22 mouse cellular contexts compared by ENCODE assay signal in genomic region chr12:85955062-85955461, GRCm38 (mm10).
DNase-seq lines count a peak whose midpoint lies in the region; ATAC-seq and TF ChIP-seq lines count a peak whose summit lies in the region.
"Had no signal": no experiment of that assay in that cellular context is flagged by ENCODE, and none has a peak within 500 bp of the region (broad histone marks: within the 10 kb centered on the region; RNA-seq: fewer than 3 reads in every experiment).

No protein-coding gene starts in this region.

- H3K4me3 ChIP-seq in intestine, postnatal 0 days (ENCODE audit: low read depth, low read length) = no peak overlapping the region
- no peak overlapping the region for H3K4me3 ChIP-seq in intestine, embryonic 16.5 days (ENCODE audit: low read length)
- H3K4me3 ChIP-seq in lung, embryonic 14.5 days (ENCODE audit: low read depth, low read length) = no peak overlapping the region
- no peak overlapping the region for H3K4me3 ChIP-seq in lung, adult 2 months (replicated peaks; ENCODE audit: extremely low read depth, low read depth, low read length)
- no peak overlapping the region for H3K4me3 ChIP-seq in limb, embryonic 10.5 days
- no peak overlapping the region for H3K4me3 ChIP-seq in limb, embryonic 14.5 days (replicated peaks; ENCODE audit: low read length)
- H3K4me3 ChIP-seq in forebrain, embryonic 13.5 days = no peak overlapping the region
- H3K4me3 ChIP-seq: embryonic facial prominence, embryonic 13.5 days; gastrocnemius, adult 2 months; heart, embryonic 10.5 days had no signal

- WGBS in intestine, postnatal 0 days = 75% methylated on average over 8 of the region's 8 CpGs
- WGBS in intestine, embryonic 16.5 days = 61% methylated on average over 8 of the region's 8 CpGs
- 49% methylated on average over 8 of the region's 8 CpGs for WGBS in lung, embryonic 14.5 days
- 74% methylated on average over 8 of the region's 8 CpGs for WGBS in lung, adult 2 months
- WGBS in limb, embryonic 10.5 days = 79% methylated on average over 8 of the region's 8 CpGs
- WGBS in limb, embryonic 14.5 days = 54% methylated on average over 8 of the region's 8 CpGs
- 80% methylated on average over 8 of the region's 8 CpGs for WGBS in forebrain, embryonic 13.5 days

- no peak overlapping the region for H3K4me2 ChIP-seq in intestine, postnatal 0 days (replicated peaks; ENCODE audit: low read depth)
- no peak overlapping the region for H3K4me2 ChIP-seq in intestine, embryonic 16.5 days (ENCODE audit: low read depth, low read length)
- no peak overlapping the region for H3K4me2 ChIP-seq in lung, embryonic 14.5 days
- H3K4me2 ChIP-seq in limb, embryonic 14.5 days (replicated peaks; ENCODE audit: low read depth, low read length, severe bottlenecking) = no peak overlapping the region
- H3K4me2 ChIP-seq in forebrain, embryonic 13.5 days = no peak overlapping the region
- H3K4me2 ChIP-seq: embryonic facial prominence, embryonic 13.5 days; hindbrain, embryonic 14.5 days had no signal

- H3K4me1 ChIP-seq in intestine, postnatal 0 days (replicated peaks; ENCODE audit: control insufficient read depth, insufficient read depth, low read length) = no peaks in the 10 kb centered on the region
- H3K4me1 ChIP-seq in intestine, embryonic 16.5 days (ENCODE audit: control insufficient read depth, insufficient read depth, low read length) = no peaks in the 10 kb centered on the region; the same call in 1 of the 2 replicates
- peaks cover 6% of the 10 kb centered on the region for H3K4me1 ChIP-seq in lung, embryonic 14.5 days (ENCODE audit: insufficient read depth)
- H3K4me1 ChIP-seq in lung, adult 2 months (ENCODE audit: control insufficient read depth, insufficient read depth, low read length) = peaks cover 7% of the 10 kb centered on the region; the same call in 1 of the 2 replicates
- peaks cover 29% of the 10 kb centered on the region for H3K4me1 ChIP-seq in limb, embryonic 10.5 days
- peaks cover 21% of the 10 kb centered on the region for H3K4me1 ChIP-seq in limb, embryonic 14.5 days (ENCODE audit: control insufficient read depth, insufficient read depth, low read length)
- no peaks in the 10 kb centered on the region for H3K4me1 ChIP-seq in forebrain, embryonic 13.5 days

- H3K36me3 ChIP-seq in intestine, postnatal 0 days (ENCODE audit: control insufficient read depth, insufficient read depth) = peaks cover 3% of the 10 kb centered on the region; the same call in 1 of the 2 replicates
- H3K36me3 ChIP-seq in intestine, embryonic 16.5 days (ENCODE audit: control insufficient read depth, insufficient read depth, low read length) = no peaks in the 10 kb centered on the region
- H3K36me3 ChIP-seq in lung, embryonic 14.5 days (ENCODE audit: insufficient read depth) = 0 out of 2 replicates have a peak, but pooled peaks cover 17% of the 10 kb centered on the region
- H3K36me3 ChIP-seq in limb, embryonic 10.5 days = peaks cover 24% of the 10 kb centered on the region
- no peaks in the 10 kb centered on the region; the same call in none of the 2 replicates for H3K36me3 ChIP-seq in limb, embryonic 14.5 days (ENCODE audit: control insufficient read depth, insufficient read depth, low read length)
- H3K36me3 ChIP-seq in forebrain, embryonic 13.5 days (ENCODE audit: poor library complexity, severe bottlenecking) = peaks cover 11% of the 10 kb centered on the region

- TF ChIP-seq POLR2A in lung, adult 2 months (IDR thresholded peaks at IDR 0.05; ENCODE audit: borderline replicate concordance, extremely low read depth, low read depth, low read length) = no peak
- TF ChIP-seq POLR2A in limb, embryonic 14.5 days (IDR thresholded peaks at IDR 0.05; ENCODE audit: borderline replicate concordance, extremely low read depth, insufficient read depth, insufficient read length) = no peak

- no peaks in the 10 kb centered on the region for H3K9me3 ChIP-seq in intestine, postnatal 0 days (ENCODE audit: control insufficient read depth)
- no peaks in the 10 kb centered on the region for H3K9me3 ChIP-seq in intestine, embryonic 16.5 days (ENCODE audit: control insufficient read depth, low read length)
- no peaks in the 10 kb centered on the region for H3K9me3 ChIP-seq in lung, embryonic 14.5 days (ENCODE audit: low read depth, low read length)
- no peaks in the 10 kb centered on the region for H3K9me3 ChIP-seq in limb, embryonic 10.5 days (replicated peaks)
- H3K9me3 ChIP-seq in limb, embryonic 14.5 days (ENCODE audit: control insufficient read depth, low read length) = no peaks in the 10 kb centered on the region
- H3K9me3 ChIP-seq in forebrain, embryonic 13.5 days (replicated peaks) = no peaks in the 10 kb centered on the region
- H3K9me3 ChIP-seq: embryonic facial prominence, embryonic 13.5 days; heart, embryonic 10.5 days had no signal

- no peak overlapping the region for H3K9ac ChIP-seq in intestine, postnatal 0 days (ENCODE audit: low read depth, low read length)
- no peak overlapping the region for H3K9ac ChIP-seq in intestine, embryonic 16.5 days (ENCODE audit: low read depth, low read length)
- H3K9ac ChIP-seq in lung, embryonic 14.5 days = no peak overlapping the region
- H3K9ac ChIP-seq in limb, embryonic 14.5 days (ENCODE audit: low read depth, low read length, severe bottlenecking) = no peak overlapping the region
- H3K9ac ChIP-seq in forebrain, embryonic 13.5 days = no peak overlapping the region
- H3K9ac ChIP-seq: embryonic facial prominence, embryonic 13.5 days; hindbrain, embryonic 14.5 days had no signal

- peak; percentile 54 for DNase-seq in lung, embryonic 14.5 days
- no peak for DNase-seq in lung, adult 2 months
- no peak for DNase-seq in limb, embryonic 10.5 days (ENCODE audit: low spot score)
- peak; percentile 33 for DNase-seq in limb, embryonic 14.5 days (ENCODE audit: low spot score)
- DNase-seq: adrenal gland, postnatal 25 days; cerebellum, adult 18-20 months; cerebellum, adult 9-11 months; cerebellum, postnatal 36 days; gastrocnemius, adult 2 months; gastrocnemius, postnatal 36 days; heart, adult 18-20 months; heart, postnatal 10 days had no signal

- ATAC-seq in intestine, postnatal 0 days = no peak
- ATAC-seq in intestine, embryonic 16.5 days = no peak
- no peak for ATAC-seq in lung, embryonic 14.5 days (ENCODE audit: insufficient read depth)
- no peak; the same call in 1 of the 2 replicates for ATAC-seq in limb, embryonic 14.5 days (ENCODE audit: low FRiP score, low read depth)
- no peak for ATAC-seq in forebrain, embryonic 13.5 days
- ATAC-seq: activated CD4-positive, CD25-positive, alpha-beta regulatory T cell, adult 4 months; forebrain, embryonic 14.5 days; Patski had no signal

- peak; percentile 48 for TF ChIP-seq CTCF in intestine, postnatal 0 days (IDR thresholded peaks at IDR 0.05; ENCODE audit: low read depth)
- peak; percentile 52 for TF ChIP-seq CTCF in lung, embryonic 14.5 days (IDR thresholded peaks at IDR 0.05; ENCODE audit: low read depth)
- no peak for TF ChIP-seq CTCF in lung, adult 2 months (IDR thresholded peaks at IDR 0.05; ENCODE audit: insufficient read depth, low read length)

- H3K27ac ChIP-seq in intestine, postnatal 0 days (ENCODE audit: low read depth, low read length) = no peak overlapping the region
- no peak overlapping the region for H3K27ac ChIP-seq in intestine, embryonic 16.5 days (ENCODE audit: low read length)
- no peak overlapping the region for H3K27ac ChIP-seq in lung, embryonic 14.5 days (ENCODE audit: low read depth)
- H3K27ac ChIP-seq in limb, embryonic 10.5 days = 0 out of 2 replicates have a peak overlapping the region, but pooled peaks have one; percentile 50
- H3K27ac ChIP-seq in limb, embryonic 14.5 days (replicated peaks; ENCODE audit: low read depth, low read length) = no peak overlapping the region
- no peak overlapping the region for H3K27ac ChIP-seq in forebrain, embryonic 13.5 days
- H3K27ac ChIP-seq: embryonic facial prominence, embryonic 13.5 days; gastrocnemius, adult 2 months; heart, embryonic 10.5 days; hindbrain, embryonic 14.5 days had no signal

- H3K27me3 ChIP-seq in intestine, postnatal 0 days (replicated peaks; ENCODE audit: control insufficient read depth, insufficient read depth, low read length) = no peaks in the 10 kb centered on the region
- H3K27me3 ChIP-seq in intestine, embryonic 16.5 days (replicated peaks; ENCODE audit: control insufficient read depth, insufficient read depth, low read length) = no peaks in the 10 kb centered on the region
- no peaks in the 10 kb centered on the region for H3K27me3 ChIP-seq in lung, embryonic 14.5 days (ENCODE audit: insufficient read depth, low read length)
- H3K27me3 ChIP-seq in limb, embryonic 10.5 days (ENCODE audit: low read depth, poor library complexity, severe bottlenecking) = no peaks in the 10 kb centered on the region
- H3K27me3 ChIP-seq in limb, embryonic 14.5 days (ENCODE audit: control insufficient read depth, insufficient read depth, low read length) = no peaks in the 10 kb centered on the region
- H3K27me3 ChIP-seq in forebrain, embryonic 13.5 days = no peaks in the 10 kb centered on the region
- H3K27me3 ChIP-seq: CH12.LX; embryonic facial prominence, embryonic 13.5 days; Patski had no signal

Comparison
In these comparisons a context has a peak if more than half of its experiments do, and no peak if none do; other contexts are left out.
1. DNase-seq: peak in lung, embryonic 14.5 days (single experiment) and limb, embryonic 14.5 days (single experiment); none in lung, adult 2 months (single experiment) and limb, embryonic 10.5 days (single experiment).